Mouse (Mus musculus) megakaryocyte-erythroid progenitor cell, adult 5 weeks (primary cell): Measurements from ENCODE around the gene Olfr1502. TPM values are rescaled to one million over a fixed set of nuclear protein-coding genes. Genes with fewer than 3 reads are reported as not detected.

Source experiments
- polyA plus RNA-seq: library from polyadenylated mRNA; stranded (reverse); fragments of >175 nt; gene quantifications from 2 replicates; pipeline ENCODE4 v1.2.3, GENCODE M21; 2012

Gene Olfr1502
- polyA plus RNA-seq, result 0.10 TPM in 1 of 2 replicates, not detected in the other

DNA sequence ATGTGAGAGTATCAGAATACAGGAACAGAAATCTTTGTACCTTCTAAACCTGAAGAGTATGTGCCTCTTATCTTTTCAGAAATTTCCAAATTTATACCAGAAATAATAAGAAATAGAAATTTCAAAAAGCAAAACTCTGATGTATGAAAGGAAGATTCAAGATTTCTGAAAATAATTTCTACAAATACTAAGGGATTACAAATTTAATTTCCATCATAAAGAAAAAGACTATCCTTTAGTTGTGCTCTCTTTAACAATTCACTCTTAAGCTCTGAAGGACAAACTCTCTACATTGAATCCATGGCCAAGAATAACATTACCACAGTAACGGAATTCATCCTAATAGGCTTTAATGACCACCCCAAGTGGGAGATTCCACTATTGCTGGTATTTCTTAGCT, at the start of gene Olfr1502:
TSS of gene Olfr1502 (plus strand) at position 301 of the 400 bp plus-strand sequence.

DNA sequence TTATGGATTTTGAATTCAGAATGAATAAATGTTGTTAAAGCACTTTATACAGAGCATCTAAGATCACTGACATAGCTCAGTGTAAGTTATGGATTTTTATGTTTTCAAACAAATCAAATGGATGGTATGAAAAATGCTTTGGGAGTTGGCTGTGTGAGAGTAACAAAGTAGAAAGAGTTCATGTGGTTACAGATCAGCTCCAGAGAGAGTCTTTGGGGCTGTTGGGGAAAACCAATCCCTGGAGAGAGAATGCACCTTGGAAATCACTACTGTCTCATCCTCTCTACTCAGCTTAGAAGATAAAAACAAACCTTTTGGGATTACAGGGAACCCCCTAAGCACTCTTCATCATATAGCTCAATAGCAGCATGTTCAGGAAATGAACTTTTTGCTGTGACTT, 42.2 kb upstream of the Olfr1502 start, which contains the start of gene Olfr1499:
TSS of gene Olfr1499 (minus strand) at position 101 of the 400 bp plus-strand sequence.

GRCm38 (mm10) chr19:13830388-13830787, 31.2 kb upstream of the Olfr1502 start, which contains the start of gene Olfr1500:
TSS of gene Olfr1500 (minus strand) at chr19:13830488.

DNA sequence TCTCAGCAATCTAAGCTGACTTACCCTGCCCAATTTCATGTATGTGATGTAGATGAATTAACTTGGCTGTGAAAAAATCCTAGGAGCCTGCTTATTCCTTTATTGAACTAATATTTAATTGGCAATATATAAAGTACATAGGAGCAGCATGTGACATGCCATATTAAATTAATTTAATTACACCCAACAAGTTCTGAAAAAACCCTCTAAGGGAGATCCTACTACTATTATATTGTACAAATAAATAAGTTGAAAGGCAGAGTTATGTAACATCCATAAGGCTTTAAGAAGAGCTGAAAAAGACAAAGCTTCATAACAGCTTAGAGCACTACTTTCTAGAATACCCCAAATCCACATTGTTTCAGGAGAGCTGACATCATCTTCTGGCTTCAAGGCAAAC, 11.0 kb upstream of the Olfr1502 start, which contains the start of gene Olfr1501:
TSS of gene Olfr1501 (minus strand) at position 101 of the 400 bp plus-strand sequence.

GRCm38 (mm10) chr19:13897828-13898227, 36.2 kb downstream of the Olfr1502 start, which contains the start of gene Olfr1504:
TSS of gene Olfr1504 (minus strand) at chr19:13897928.

Other genes starting within 250 kb of the Olfr1502 start
- not detected in 2 replicates for gene Olfr1487, start 244.4 kb upstream of the Olfr1502 start, polyA plus RNA-seq
- 0.01 TPM in 1 of 2 replicates, not detected in the other for gene Olfr1489, start 230.2 kb upstream of the Olfr1502 start, polyA plus RNA-seq
- gene Olfr1490, start 210.7 kb upstream of the Olfr1502 start, polyA plus RNA-seq, result not detected in 2 replicates
- not detected in 2 replicates for gene Olfr1491, start 164.5 kb upstream of the Olfr1502 start, polyA plus RNA-seq
- gene Olfr1493-ps1, start 138.5 kb upstream of the Olfr1502 start, polyA plus RNA-seq, result not detected in 2 replicates
- not detected in 2 replicates for gene Olfr1494, start 122.1 kb upstream of the Olfr1502 start, polyA plus RNA-seq
- not detected in 2 replicates for gene Olfr1495, start 97.2 kb upstream of the Olfr1502 start, polyA plus RNA-seq
- gene Olfr1496, start 83.9 kb upstream of the Olfr1502 start, polyA plus RNA-seq, result not detected in 2 replicates
- not detected in 2 replicates for gene Olfr1497, start 63.6 kb upstream of the Olfr1502 start, polyA plus RNA-seq
- gene Olfr1499, start 42.3 kb upstream of the Olfr1502 start, polyA plus RNA-seq, result not detected in 2 replicates
- not detected in 2 replicates for gene Olfr1500, start 31.3 kb upstream of the Olfr1502 start, polyA plus RNA-seq
- not detected in 2 replicates for gene Olfr1501, start 11.1 kb upstream of the Olfr1502 start, polyA plus RNA-seq
- not detected in 2 replicates for gene Olfr1504, start 36.1 kb downstream of the Olfr1502 start, polyA plus RNA-seq
- not detected in 2 replicates for gene Olfr1505, start 51.7 kb downstream of the Olfr1502 start, polyA plus RNA-seq